Mouse (Mus musculus): ENCODE results near the gene Slc22a14.
"Not testable (repeated sequence)": the region's sequence is repeated elsewhere in the genome, so short reads cannot be mapped to it uniquely, and the experiment has no call there.

The Slc22a14 gene

GRCm38 (mm10) chr9:119322289-119323259 is 42.8 kb downstream of the Slc22a14 start, which contains the start of gene Oxsr1:
Gene Oxsr1, minus strand, starts transcription at chr9:119322427.
- peak; percentile 99 for DNase-seq (ENCODE audit: low spot score in 2 of 2)

- peak in 1 of 2 experiments; percentile 64 for DNase-seq (ENCODE audit: low spot score in 2 of 2)
These were observed 43.7 kb downstream of the Slc22a14 start for GRCm38 (mm10) chr9:119321392-119322229.

DNA sequence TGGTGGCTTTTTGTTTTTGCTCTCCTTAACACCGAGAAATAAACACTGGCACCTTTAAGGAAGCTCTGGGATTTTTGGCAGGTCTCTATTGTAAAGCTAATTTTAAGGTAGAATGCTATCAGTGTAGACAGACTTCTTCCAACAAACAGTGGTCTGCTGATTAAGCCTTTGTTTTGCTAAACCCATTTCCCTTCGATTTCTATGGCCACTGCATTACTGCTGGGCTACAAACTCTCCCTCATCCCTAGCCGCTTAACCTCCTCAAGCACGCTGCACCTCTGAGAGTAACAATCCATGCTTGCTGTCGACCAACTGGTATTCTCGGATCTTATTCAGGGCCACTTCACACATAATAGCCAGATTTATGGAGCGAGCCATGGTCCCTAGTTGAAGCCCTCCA is 44.4 kb downstream of the Slc22a14 start:
- DNase-seq (ENCODE audit: low spot score in 2 of 2), result no peak

DNA sequence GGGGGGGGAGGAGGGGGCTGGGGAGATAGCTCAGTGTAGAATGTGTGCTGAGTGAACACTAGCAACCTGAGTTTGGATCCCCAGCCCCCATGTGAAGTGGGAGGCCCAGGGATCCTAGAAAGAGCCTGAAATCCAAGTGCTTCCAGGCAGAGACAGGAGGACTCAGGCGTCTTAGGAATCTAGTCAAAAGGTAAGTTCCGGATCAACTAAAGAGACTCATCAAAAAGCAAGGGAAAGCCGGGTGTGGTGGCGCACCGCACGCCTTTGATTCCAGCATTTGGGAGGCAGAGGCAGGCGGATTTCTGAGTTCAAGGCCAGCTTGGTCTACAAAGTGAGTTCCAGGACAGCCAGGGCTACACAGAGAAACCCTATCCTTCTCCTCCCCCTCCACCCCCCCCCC is 44.9 kb downstream of the Slc22a14 start:
- no peak for DNase-seq (ENCODE audit: low spot score in 2 of 2)

GRCm38 (mm10) chr9:119318891-119319290 is 46.5 kb downstream of the Slc22a14 start:
- DNase-seq (ENCODE audit: low spot score in 2 of 2), result no peak

GRCm38 (mm10) chr9:119313096-119313495 is 52.3 kb downstream of the Slc22a14 start:
- DNase-seq (ENCODE audit: low spot score in 2 of 2), result no peak

DNA sequence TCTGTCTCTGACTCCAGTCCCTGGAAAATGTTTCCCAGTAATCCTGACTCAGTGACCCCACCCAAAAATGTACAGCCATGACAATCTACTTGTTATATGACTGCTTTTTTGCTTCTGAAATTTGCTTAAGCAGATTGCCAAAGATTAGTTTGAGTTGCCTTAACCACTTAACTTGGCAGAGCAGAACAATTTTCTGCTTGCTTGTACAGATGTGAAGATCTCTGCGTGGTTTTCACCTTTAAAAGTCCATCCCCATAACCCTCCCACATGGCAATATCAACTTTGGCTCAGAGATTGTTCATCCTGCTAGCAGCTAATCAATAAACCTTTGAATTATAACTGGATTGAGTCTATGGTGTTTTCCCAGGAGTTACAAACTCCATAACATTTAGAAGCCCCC is 56.3 kb downstream of the Slc22a14 start:
- no peak for DNase-seq (ENCODE audit: low spot score in 2 of 2)

GRCm38 (mm10) chr9:119305863-119306262 is 59.5 kb downstream of the Slc22a14 start:
- DNase-seq (ENCODE audit: low spot score in 2 of 2), result no peak

- no peak for DNase-seq (ENCODE audit: low spot score in 2 of 2)
These were observed 66.8 kb downstream of the Slc22a14 start for GRCm38 (mm10) chr9:119298563-119298962.

DNA sequence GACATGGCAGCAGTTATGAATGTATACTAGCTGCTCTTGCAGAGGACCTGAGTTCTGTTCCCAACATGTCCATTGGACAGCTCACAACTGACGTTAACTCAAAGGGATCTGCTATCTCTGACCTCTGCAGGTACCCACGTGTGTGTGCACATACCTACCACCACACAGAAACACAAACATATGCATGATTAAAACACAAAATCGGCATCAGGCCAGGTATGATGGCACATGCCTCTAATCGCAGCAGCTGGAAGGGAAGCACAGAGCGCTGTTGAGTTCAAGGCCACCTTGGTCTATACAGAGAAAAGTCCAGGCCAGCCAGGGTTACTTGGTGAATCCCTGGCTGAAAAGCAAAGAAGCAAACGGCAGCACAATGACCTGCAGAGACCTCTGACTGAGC is 67.7 kb downstream of the Slc22a14 start:
- no peak for DNase-seq (ENCODE audit: low spot score in 2 of 2)

GRCm38 (mm10) chr9:119290791-119291190 is 74.6 kb downstream of the Slc22a14 start:
- DNase-seq (ENCODE audit: low spot score in 2 of 2), result no peak

GRCm38 (mm10) chr9:119280894-119281682 is 84.3 kb downstream of the Slc22a14 start:
- DNase-seq (ENCODE audit: low spot score in 2 of 2), result no peak

- no peak for DNase-seq (ENCODE audit: low spot score in 2 of 2)
These were observed 87.3 kb downstream of the Slc22a14 start for GRCm38 (mm10) chr9:119278031-119278430.

DNA sequence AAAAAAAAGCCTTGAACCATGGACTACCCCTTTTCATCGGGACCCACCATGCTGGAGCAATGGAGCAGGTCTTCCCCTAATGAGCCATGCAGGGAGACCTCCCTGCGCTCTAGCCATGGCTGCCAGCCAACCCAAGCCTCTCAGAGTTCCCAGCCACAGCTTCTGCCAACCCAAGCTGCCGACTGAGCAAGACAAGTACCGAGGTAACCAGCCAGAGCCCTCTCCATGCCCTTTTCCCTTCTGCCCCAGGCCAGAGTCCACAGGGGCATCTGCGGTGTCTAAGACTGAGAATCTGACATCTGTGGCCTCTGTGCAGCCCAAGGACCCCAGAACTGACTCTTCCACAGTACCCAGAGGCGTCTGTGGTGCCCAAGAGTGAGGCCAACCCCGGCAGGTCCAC is 89.0 kb downstream of the Slc22a14 start:
- peak; percentile 68 to 77 for DNase-seq (ENCODE audit: low spot score in 2 of 2)

DNA sequence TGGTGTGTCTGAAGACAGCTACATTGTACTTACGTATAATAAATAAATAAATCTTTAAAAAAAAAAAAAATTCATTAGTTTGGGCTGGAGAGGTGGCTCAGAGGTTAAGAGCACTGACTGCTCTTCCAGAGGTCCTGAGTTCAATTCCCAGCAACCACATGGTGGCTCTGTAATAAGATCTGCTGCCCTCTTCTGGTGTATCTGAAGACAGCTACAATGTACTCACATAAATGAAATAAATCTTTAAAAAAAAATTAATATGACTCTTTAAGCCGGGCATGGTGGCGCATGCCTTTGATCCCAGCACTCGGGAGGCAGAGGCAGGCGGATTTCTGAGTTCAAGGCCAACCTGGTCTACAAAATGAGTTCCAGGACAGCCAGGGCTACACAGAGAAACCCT is 90.5 kb downstream of the Slc22a14 start:
- DNase-seq (ENCODE audit: low spot score in 2 of 2), result not testable (repeated sequence)

- DNase-seq (ENCODE audit: low spot score in 2 of 2), result no peak
These were observed 93.9 kb downstream of the Slc22a14 start for GRCm38 (mm10) chr9:119271496-119271895.

DNA sequence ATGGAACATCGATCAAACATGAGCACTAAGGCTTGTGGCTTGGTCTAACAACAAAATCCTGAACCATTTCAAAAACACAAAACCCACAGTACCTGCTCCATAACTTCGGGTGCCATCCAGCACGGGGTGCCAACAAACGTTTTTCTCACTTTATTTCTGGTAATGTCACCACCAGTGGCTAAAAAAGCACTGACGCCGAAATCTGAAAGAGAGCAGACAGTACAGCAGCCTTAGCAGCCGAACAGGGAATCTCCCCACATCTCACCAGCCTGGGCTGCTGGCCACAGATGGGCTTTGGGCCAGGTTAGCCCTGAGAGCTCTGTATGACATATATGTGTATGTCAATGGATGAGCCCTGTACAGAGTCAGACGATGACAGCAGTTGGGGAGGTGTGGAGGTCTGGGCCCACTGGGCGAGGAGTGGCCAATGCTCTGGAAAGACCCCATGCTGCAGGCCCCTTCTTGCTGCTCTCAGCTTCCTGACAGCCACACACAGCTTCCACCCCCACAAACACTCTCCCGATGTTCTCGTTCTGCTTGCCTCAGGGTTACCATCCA is 96.7 kb downstream of the Slc22a14 start:
- DNase-seq (ENCODE audit: low spot score in 2 of 2), result peak; percentile 28 to 44

GRCm38 (mm10) chr9:119268120-119268519 is 97.2 kb downstream of the Slc22a14 start:
- DNase-seq (ENCODE audit: low spot score in 2 of 2), result no peak

- not testable (repeated sequence) for DNase-seq (ENCODE audit: low spot score in 2 of 2)
These were observed 99.3 kb downstream of the Slc22a14 start for GRCm38 (mm10) chr9:119266121-119266395.

- DNase-seq (ENCODE audit: low spot score in 2 of 2), result not testable (repeated sequence)
These were observed 99.8 kb downstream of the Slc22a14 start for GRCm38 (mm10) chr9:119265373-119266120.

DNA sequence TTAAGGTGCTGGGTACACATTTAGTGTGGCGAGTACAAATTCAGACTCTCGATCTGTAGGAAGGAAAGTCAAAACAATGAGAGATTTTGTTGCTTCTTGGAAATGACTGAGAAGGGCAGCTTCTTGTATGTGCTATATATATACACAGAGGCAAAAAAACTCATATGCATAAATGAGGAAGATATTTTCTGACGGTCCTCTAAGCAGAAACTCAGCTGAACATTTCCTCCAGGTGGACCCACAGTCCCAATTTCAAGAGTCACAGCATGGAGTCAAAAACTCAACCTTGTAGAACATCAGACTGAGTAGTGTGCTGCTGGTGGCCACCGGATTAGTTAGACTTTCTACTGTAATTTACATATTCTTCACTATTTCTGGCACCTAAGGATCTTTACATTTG is 102.3 kb downstream of the Slc22a14 start:
- no peak for DNase-seq (ENCODE audit: low spot score in 2 of 2)
